Mouse (Mus musculus): ENCODE data around the gene Lrrc34. TPM values are rescaled to one million over a fixed set of nuclear protein-coding genes. Genes with fewer than 3 reads are reported as not detected.

The Lrrc34 gene
- total and polyA plus RNA-seq, 2 experiments from 2014 or later: 1.1 to 2.0 TPM

DNA sequence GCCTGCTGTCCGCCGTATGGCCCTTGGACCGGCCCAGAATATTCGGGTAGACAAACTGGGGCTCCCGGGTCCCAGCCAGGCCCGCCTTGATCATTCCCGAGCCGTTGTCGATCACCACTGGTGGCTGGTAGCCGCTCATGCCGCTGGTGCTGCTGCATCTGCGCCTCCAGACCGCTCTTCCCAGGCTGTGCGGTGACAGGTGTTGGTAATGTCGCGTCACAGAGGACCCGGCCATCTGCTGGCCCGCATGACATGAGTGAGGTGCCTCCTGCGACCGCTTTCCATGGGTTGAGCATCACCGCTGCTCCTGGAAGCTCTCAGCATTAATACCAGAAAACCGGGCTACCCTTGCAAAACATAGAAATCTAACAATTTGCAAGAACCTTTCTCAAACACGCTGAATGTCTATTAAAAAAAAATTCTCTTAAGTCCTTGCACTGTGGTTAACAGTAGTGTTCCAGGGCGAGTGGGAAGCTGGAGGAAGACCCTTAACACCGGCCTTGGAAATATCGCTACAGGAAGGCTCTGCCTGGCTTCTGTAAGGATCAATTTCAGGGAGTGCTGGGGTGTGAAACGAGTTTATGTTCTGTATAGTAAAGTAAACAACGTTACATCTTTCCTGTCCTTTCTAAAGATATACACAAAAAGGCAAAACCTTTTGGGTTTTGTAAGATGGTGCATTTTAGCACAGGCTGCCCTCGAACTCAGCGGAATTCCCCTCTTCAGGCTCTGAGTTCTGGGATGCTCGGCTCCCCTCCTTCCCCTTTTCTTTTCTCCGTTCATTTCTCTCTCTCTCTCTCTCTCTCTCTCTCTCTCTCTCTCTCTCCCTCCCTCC is 47.7 kb downstream of the Lrrc34 start, which contains the start of gene Actrt3:
Gene Actrt3 (minus strand): TSS at position 229 of the 835 bp plus-strand sequence.
- H3K4me2 ChIP-seq (ENCODE audit: low read depth, low read length, poor library complexity, severe bottlenecking): peak within 1 kb of the TSS; percentile 83
- H3K9me3 ChIP-seq (ENCODE audit: low read length): no peaks in the 10 kb centered on the region
- H3K9ac ChIP-seq (replicated peaks; ENCODE audit: low read length, poor library complexity, severe bottlenecking): peak within 1 kb of the TSS; percentile 55
- no peaks in the 10 kb centered on the region for H3K36me3 ChIP-seq (ENCODE audit: insufficient read depth, low read length)
- 0 out of 2 replicates have a peak, but pooled peaks cover 4% of the 10 kb centered on the region for H3K4me1 ChIP-seq (ENCODE audit: insufficient read depth, low read length)
- no peaks in the 10 kb centered on the region for H3K27me3 ChIP-seq (ENCODE audit: insufficient read depth, low read length)
- peak; percentile 63 for DNase-seq (ENCODE audit: low spot score)
- under 1% methylated on average over 32 of the region's 32 CpGs for WGBS
- no peak for TF ChIP-seq CTCF (IDR thresholded peaks at IDR 0.05)
- H3K27ac ChIP-seq (ENCODE audit: low read depth, low read length): peak within 1 kb of the TSS; percentile 63
- peak within 1 kb of the TSS; percentile 90 for H3K4me3 ChIP-seq (ENCODE audit: low read depth, low read length)
- ATAC-seq (ENCODE audit: low FRiP score): no peak

DNA sequence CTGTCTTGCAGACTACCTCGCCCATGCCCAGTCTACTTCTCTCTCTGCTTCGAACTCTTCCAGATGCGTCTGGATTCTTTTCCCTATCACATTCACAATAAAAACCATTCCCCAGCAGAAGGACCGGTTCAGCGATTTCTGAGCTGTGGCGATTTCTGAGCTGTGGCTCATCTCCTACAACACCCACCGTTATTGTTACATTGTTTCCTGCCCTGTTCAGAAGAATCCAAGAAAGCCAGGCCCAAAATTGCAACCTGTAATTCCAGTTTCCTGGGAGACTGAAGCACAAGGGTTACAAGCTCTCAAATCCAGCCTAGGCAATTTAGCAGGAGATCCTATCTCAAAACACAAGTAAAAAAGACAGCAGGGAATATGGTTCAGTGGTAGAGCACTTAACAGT is 50.4 kb downstream of the Lrrc34 start:
- TF ChIP-seq CTCF (IDR thresholded peaks at IDR 0.05): no peak
- Histone ChIP-seq H3K27me3 (ENCODE audit: insufficient read depth, low read length) (no peaks in the 10 kb centered on the region), H3K4me3 (ENCODE audit: low read depth, low read length) (no peak overlapping the region), H3K4me1 (ENCODE audit: insufficient read depth, low read length) (no peaks in the 10 kb centered on the region), H3K36me3 (ENCODE audit: insufficient read depth, low read length) (no peaks in the 10 kb centered on the region), H3K9ac (replicated peaks; ENCODE audit: low read length, poor library complexity, severe bottlenecking) (no peak overlapping the region), H3K9me3 (ENCODE audit: low read length) (no peaks in the 10 kb centered on the region), H3K27ac (ENCODE audit: low read depth, low read length) (no peak overlapping the region), H3K4me2 (ENCODE audit: low read depth, low read length, poor library complexity, severe bottlenecking) (no peak overlapping the region)
- WGBS: 71% methylated on average over 7 of the region's 7 CpGs
- ATAC-seq (ENCODE audit: low FRiP score) (no peak), DNase-seq (ENCODE audit: low spot score) (no peak)

DNA sequence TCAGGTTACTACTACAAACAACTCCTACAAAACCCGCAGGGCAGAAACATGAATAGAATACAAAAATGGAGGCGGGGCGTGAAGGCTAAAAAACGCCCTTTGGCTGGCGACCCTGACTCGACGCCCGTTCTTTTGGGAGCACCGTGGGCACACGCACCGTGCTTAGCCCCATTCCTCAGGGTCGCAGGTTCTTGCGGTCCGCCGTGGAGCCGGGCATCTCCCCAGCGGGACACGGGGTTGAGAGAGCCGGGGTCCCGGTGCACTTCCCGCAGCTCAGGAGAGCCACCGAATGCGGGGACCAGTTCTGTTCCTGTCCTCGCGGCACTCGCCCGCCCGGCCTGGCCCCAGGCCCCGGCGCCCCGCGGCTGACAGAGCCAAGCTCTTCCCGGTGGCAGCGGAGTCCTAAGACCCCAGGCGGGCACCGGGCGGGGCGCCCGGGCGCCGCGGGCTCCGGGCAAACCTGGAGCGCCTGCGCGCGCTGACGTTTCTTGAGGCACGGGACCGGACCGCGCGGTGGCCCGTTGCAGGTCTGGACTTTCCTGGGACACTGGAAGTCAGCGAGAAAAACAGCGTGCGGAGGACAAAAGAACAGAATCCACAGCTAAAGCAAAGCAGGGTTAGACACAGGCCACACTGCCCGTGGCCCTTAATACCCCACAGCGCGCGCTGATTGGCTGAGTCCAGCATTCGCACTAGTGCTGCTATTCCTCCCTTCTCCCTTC is 52.4 kb downstream of the Lrrc34 start:
- ATAC-seq (ENCODE audit: low FRiP score) (peak; percentile 39), DNase-seq (ENCODE audit: low spot score) (peak; percentile 36)
- Histone ChIP-seq H3K4me3 (ENCODE audit: low read depth, low read length) (peak overlapping the region; percentile 70), H3K27ac (ENCODE audit: low read depth, low read length) (peak overlapping the region; percentile 19; the same call in 1 of the 2 replicates), H3K9me3 (ENCODE audit: low read length) (no peaks in the 10 kb centered on the region), H3K4me1 (ENCODE audit: insufficient read depth, low read length) (no peaks in the 10 kb centered on the region), H3K4me2 (ENCODE audit: low read depth, low read length, poor library complexity, severe bottlenecking) (peak overlapping the region; percentile 71), H3K36me3 (ENCODE audit: insufficient read depth, low read length) (no peaks in the 10 kb centered on the region), H3K9ac (replicated peaks; ENCODE audit: low read length, poor library complexity, severe bottlenecking) (peak overlapping the region; percentile 75), H3K27me3 (ENCODE audit: insufficient read depth, low read length) (no peaks in the 10 kb centered on the region)
- TF ChIP-seq CTCF (IDR thresholded peaks at IDR 0.05): no peak
- WGBS: under 1% methylated on average over 60 of the region's 62 CpGs

DNA sequence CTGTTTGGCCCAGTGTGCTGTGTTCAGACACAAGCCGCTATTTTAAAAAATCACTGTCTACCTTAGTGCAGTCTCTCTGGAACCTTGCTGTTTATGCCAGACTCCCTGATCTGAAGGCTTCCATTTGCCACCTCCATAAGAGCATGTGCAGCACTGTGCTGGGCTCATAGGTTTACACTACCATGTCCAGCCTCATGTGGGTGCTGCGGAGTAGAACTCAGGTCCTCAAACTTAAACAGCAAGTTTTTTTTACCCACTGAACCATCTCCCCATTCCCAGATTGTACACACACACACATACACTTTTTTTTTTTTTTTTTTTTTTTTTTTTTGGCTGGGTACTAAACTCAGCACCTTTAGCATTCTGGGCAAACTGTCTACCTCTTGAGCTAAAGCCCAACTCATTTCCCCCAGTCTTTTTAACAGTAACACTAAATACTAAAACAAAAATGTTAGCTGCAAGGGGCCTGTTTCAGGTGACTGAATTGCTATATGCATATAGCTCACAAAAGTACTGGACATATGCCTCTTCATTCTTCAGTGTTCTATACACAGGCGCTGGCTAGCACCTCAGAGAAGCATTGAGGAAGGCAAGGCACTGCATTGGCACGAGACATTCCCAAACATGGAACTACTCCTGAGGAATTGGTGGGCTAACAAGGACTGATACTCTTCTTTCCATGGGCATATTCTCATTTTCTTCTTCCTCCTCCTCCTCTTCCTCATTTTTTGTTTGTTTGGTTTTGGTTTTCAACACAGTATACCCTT is 53.8 kb downstream of the Lrrc34 start:
- no peak overlapping the region for H3K4me2 ChIP-seq (ENCODE audit: low read depth, low read length, poor library complexity, severe bottlenecking)
- no peak overlapping the region for H3K9ac ChIP-seq (replicated peaks; ENCODE audit: low read length, poor library complexity, severe bottlenecking)
- DNase-seq (ENCODE audit: low spot score) (no peak), ATAC-seq (ENCODE audit: low FRiP score) (no peak)
- no peaks in the 10 kb centered on the region for H3K9me3 ChIP-seq (ENCODE audit: low read length)
- H3K36me3 ChIP-seq (ENCODE audit: insufficient read depth, low read length): no peaks in the 10 kb centered on the region
- peak; percentile 23; the same call in 1 of the 2 replicates for TF ChIP-seq CTCF (IDR thresholded peaks at IDR 0.05)
- no peak overlapping the region for H3K27ac ChIP-seq (ENCODE audit: low read depth, low read length)
- no peak overlapping the region for H3K4me3 ChIP-seq (ENCODE audit: low read depth, low read length)
- H3K27me3 ChIP-seq (ENCODE audit: insufficient read depth, low read length): no peaks in the 10 kb centered on the region
- 78% methylated on average over 4 of the region's 4 CpGs for WGBS
- H3K4me1 ChIP-seq (ENCODE audit: insufficient read depth, low read length): no peaks in the 10 kb centered on the region

DNA sequence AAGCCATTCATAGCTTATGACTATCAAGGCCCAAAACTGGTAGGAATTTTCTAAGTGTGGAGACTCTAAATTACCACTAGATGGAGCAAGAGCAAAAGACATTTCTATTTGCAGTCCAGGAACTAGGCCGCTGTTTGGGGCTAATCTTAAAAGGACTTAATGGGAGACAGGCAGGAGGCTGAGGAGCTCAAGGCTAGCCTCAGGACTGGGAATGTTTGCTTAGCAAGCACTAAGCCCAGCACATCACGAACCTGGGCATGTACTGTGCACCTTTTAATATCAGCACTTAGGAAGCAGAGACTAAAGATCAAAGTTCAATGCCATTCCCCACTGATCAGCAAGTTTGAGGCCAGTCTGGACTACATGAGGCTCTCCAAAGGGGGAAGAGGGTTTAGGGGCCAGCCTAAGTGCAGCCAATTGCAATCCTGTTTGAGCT is 55.2 kb downstream of the Lrrc34 start:
- ATAC-seq (ENCODE audit: low FRiP score) (0 out of 2 replicates have a peak, but pooled peaks have one; percentile 12), DNase-seq (ENCODE audit: low spot score) (peak; percentile 86)
- H3K9ac ChIP-seq (replicated peaks; ENCODE audit: low read length, poor library complexity, severe bottlenecking): no peak overlapping the region
- H3K4me2 ChIP-seq (ENCODE audit: low read depth, low read length, poor library complexity, severe bottlenecking): no peak overlapping the region
- no peak overlapping the region for H3K4me3 ChIP-seq (ENCODE audit: low read depth, low read length)
- no peaks in the 10 kb centered on the region for H3K4me1 ChIP-seq (ENCODE audit: insufficient read depth, low read length)
- H3K27ac ChIP-seq (ENCODE audit: low read depth, low read length): no peak overlapping the region
- TF ChIP-seq CTCF (IDR thresholded peaks at IDR 0.05): peak; percentile 88
- no peaks in the 10 kb centered on the region for H3K9me3 ChIP-seq (ENCODE audit: low read length)
- H3K36me3 ChIP-seq (ENCODE audit: insufficient read depth, low read length): no peaks in the 10 kb centered on the region
- no peaks in the 10 kb centered on the region for H3K27me3 ChIP-seq (ENCODE audit: insufficient read depth, low read length)
- 0% methylated on average over 2 of the region's 2 CpGs for WGBS

All from midbrain, postnatal 0 days (tissue).